In the genomic region with DNA sequence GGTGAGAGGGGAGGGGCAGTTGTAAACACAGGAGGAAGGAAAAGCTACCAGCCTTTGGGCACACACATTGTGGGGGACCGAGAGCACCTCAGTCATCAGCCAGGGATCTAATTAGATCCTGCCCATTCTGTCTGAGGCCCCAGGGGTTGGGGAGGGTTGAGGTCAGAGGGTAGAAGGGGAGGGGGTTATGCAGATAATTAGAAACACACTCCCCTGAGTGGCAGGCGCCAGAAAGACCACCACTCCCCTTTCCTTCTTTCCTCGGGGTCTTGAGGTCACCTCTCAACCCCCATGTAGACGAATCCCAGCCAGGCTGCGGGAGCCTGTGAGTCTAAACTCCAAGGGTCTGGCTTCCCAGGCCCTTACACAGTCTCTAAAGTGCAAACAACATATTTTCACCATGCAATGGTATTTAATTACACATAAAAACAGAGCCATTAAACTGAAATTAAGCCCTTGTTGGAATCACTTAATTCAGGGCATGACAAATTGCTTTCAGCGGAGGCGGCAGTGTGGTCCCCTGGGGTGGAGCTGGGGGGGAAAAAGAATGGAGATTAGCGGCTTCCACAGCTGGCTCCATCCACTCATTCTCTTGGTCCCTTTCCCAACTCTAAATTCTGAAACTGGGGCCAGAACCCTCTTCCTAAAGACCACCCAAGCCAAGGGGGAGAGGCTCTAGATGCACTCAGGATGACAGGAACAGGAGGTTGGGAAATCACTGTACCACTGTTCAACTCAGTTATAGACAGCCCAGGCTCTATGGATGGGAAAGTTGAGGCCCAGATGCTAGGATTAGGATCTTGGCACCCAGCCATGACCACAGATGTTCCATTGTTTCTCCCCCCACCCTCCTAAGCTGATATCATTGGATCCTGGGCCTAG, we compare ENCODE assay signal across 9 mouse cellular contexts. TPM values are rescaled to one million over a fixed set of nuclear protein-coding genes. Genes with fewer than 3 reads are reported as not detected.
A peak's percentile ranks its signal among the peaks of the same experiment; 100 is the strongest.
DNase-seq lines count a peak whose midpoint lies in the region; ATAC-seq lines count a peak whose summit lies in the region.
"Had no signal": no experiment of that assay in that cellular context is flagged by ENCODE, and none has a peak within 500 bp of the region (broad histone marks: within the 10 kb centered on the region; RNA-seq: fewer than 3 reads in every experiment).

No protein-coding gene starts in this region.

- no peak overlapping the region for H3K4me3 ChIP-seq in limb, embryonic 11.5 days (ENCODE audit: low read depth, low read length)
- H3K4me3 ChIP-seq: megakaryocyte, embryonic 14.5 days had no signal

- 4% methylated on average over 8 of the region's 8 CpGs for WGBS in limb, embryonic 11.5 days

- H3K4me1 ChIP-seq in limb, embryonic 11.5 days (ENCODE audit: control insufficient read depth, insufficient read depth, low read length), result peaks cover 22% of the 10 kb centered on the region
- H3K4me1 ChIP-seq: megakaryocyte, embryonic 14.5 days had no signal

- H3K27ac ChIP-seq in limb, embryonic 11.5 days (replicated peaks; ENCODE audit: low read depth, low read length), result peak overlapping the region; percentile 76

- H3K36me3 ChIP-seq in limb, embryonic 11.5 days (ENCODE audit: control insufficient read depth, insufficient read depth, low read length), result peaks cover 12% of the 10 kb centered on the region

- H3K9me3 ChIP-seq in limb, embryonic 11.5 days (ENCODE audit: control insufficient read depth, low read length), result no peaks in the 10 kb centered on the region

- no peaks in the 10 kb centered on the region for H3K27me3 ChIP-seq in limb, embryonic 11.5 days (ENCODE audit: control insufficient read depth, insufficient read depth, low read length)

- no peak overlapping the region for H3K9ac ChIP-seq in limb, embryonic 11.5 days (ENCODE audit: low read length)

- H3K4me2 ChIP-seq in limb, embryonic 11.5 days (ENCODE audit: low read depth, severe bottlenecking), result no peak overlapping the region

- peak; percentile 69 for DNase-seq in kidney, postnatal 10 days
- no peak for DNase-seq in kidney, postnatal 25 days
- DNase-seq in embryo, embryonic 11 days, result peak; percentile 86
- DNase-seq in heart, adult 9 months (ENCODE audit: low spot score in 2 of 2), result peak; percentile 70 to 73
- peak; percentile 86 for DNase-seq in limb, embryonic 11.5 days (ENCODE audit: low spot score)
- no peak for DNase-seq in T-cell, adult 2 months (ENCODE audit: low spot score)
- no peak for DNase-seq in left cerebral cortex, postnatal 10 days (ENCODE audit: extremely low spot score in 1 of 2, low spot score in 2 of 2)

- intact Hi-C loops in left cerebral cortex, postnatal 10 days (cut with DNase I), result no loop called here

- peak; percentile 87 for ATAC-seq in limb, embryonic 11.5 days (ENCODE audit: insufficient number of reproducible peaks, low FRiP score, low TSS enrichment, low read depth)
- no peak for ATAC-seq in megakaryocyte progenitor cell, adult 5-6 weeks (replicated peaks; ENCODE audit: poor library complexity)

RNA-seq across cellular contexts. Expression of gene Igfbp4, which starts 14.8 kb away (rescaled TPM):
- polyA plus RNA-seq in limb, embryonic 11.5 days (2014; fragmentation: Nextera tagmentation; extraction: Ambion mirVana), result 799 and 884 TPM in 2 replicates
- 188 and 211 TPM in 2 replicates for total RNA-seq in megakaryocyte progenitor cell, adult 5-6 weeks (2015)
- total RNA-seq in megakaryocyte progenitor cell, adult 5-6 weeks (2017), result 327 and 329 TPM in 2 replicates
- total RNA-seq in left cerebral cortex, postnatal 10 days (2021), result 10 to 100 TPM; 78.1 to 83.3 TPM

RNA-seq across cellular contexts. Expression of gene Top2a, which starts 31.8 kb away (rescaled TPM):
- 422 and 448 TPM in 2 replicates for polyA plus RNA-seq in limb, embryonic 11.5 days (2014; fragmentation: Nextera tagmentation; extraction: Ambion mirVana)
- total RNA-seq in megakaryocyte progenitor cell, adult 5-6 weeks (2015), result 284 and 285 TPM in 2 replicates
- 584 and 646 TPM in 2 replicates for total RNA-seq in megakaryocyte progenitor cell, adult 5-6 weeks (2017)
- 10 to 100 TPM; 10.1 to 12.0 TPM for total RNA-seq in left cerebral cortex, postnatal 10 days (2021)

RNA-seq across cellular contexts. Expression of gene Tns4, which starts 33.3 kb away (rescaled TPM):
- 1.2 and 1.6 TPM in 2 replicates for polyA plus RNA-seq in limb, embryonic 11.5 days (2014; fragmentation: Nextera tagmentation; extraction: Ambion mirVana)
- 2.1 and 2.4 TPM in 2 replicates for total RNA-seq in megakaryocyte progenitor cell, adult 5-6 weeks (2015)
- 1.4 and 1.8 TPM in 2 replicates for total RNA-seq in megakaryocyte progenitor cell, adult 5-6 weeks (2017)
- total RNA-seq in left cerebral cortex, postnatal 10 days (2021), result under 1 TPM in 1 of 2 experiments, not detected in 1; 0.51 TPM

Comparison
In these comparisons a context has a peak if more than half of its experiments do, and no peak if none do; other contexts are left out.
1. DNase-seq: peak in kidney, postnatal 10 days (single experiment), embryo, embryonic 11 days (single experiment), heart, adult 9 months (2 of 2) and limb, embryonic 11.5 days (single experiment); none in kidney, postnatal 25 days (0 of 2), T-cell, adult 2 months (single experiment) and left cerebral cortex, postnatal 10 days (0 of 2).
2. RNA of gene Top2a, which starts 31.8 kb away (total RNA-seq): 284 to 646 TPM in megakaryocyte progenitor cell, adult 5-6 weeks; 10.1 to 12.0 TPM in left cerebral cortex, postnatal 10 days; every median in the first group is over 10 times any median in the second.